Mouse (Mus musculus) testis, adult 2 months (tissue): Measurements from ENCODE around the gene Zcchc12.

Experiments used
- CTCF ChIP-seq: fragments of 200-500 bp; IDR thresholded peaks from 2 replicates; pipeline ENCODE4 v1.5.1; 2012; ENCODE audit warnings: low read depth, mild to moderate bottlenecking, inconsistent platforms, low read length, moderate library complexity; ENCODE audit not compliant: control insufficient read depth, insufficient read depth, insufficient replicate concordance
- POLR2A ChIP-seq: fragments of 200-500 bp; IDR thresholded peaks from 2 replicates; pipeline ENCODE4 v1.6.1; 2012; ENCODE audit warnings: low read depth, mild to moderate bottlenecking, inconsistent platforms, low read length, moderate library complexity; ENCODE audit not compliant: control insufficient read depth

GRCm38 (mm10) chrX:36221366-36221765 is 25.7 kb downstream of the Zcchc12 start:
- TF ChIP-seq CTCF (peak; percentile 41; the same call in 1 of the 2 replicates), POLR2A (no peak)
